Mouse (Mus musculus) MEL (cell line): ENCODE results near the gene Iqcf1.

Experiments used
- BHLHE40 ChIP-seq: IDR thresholded peaks from 2 replicates; pipeline ENCODE4 v1.6.1; 2012; ENCODE audit warnings: low read depth, mild to moderate bottlenecking, inconsistent platforms, low read length, improper control_type of control experiment, borderline replicate concordance
- CHD1 ChIP-seq: IDR thresholded peaks from 2 replicates; pipeline ENCODE4 v1.6.1; 2012; ENCODE audit warnings: low read depth, mild to moderate bottlenecking, inconsistent platforms, low read length, improper control_type of control experiment
- CHD2 ChIP-seq: IDR thresholded peaks from 2 replicates; pipeline ENCODE4 v1.6.1; 2011; ENCODE audit warnings: low read length, improper control_type of control experiment
- CTCF ChIP-seq, 3 experiments: IDR thresholded peaks in 2 of 3; conservative IDR thresholded peaks in 1 of 3; 2 replicates each; pipeline ENCODE4 v1.5.1; 2011 to 2012; ENCODE audit warnings: low read length in 3 of 3, low read depth in 2 of 3, mild to moderate bottlenecking in 2 of 3, improper control_type of control experiment in 1 of 3, inconsistent platforms in 1 of 3, mixed read lengths in 1 of 3, moderate library complexity in 1 of 3; ENCODE audit not compliant: control insufficient read depth in 1 of 3, insufficient read depth in 1 of 3, poor library complexity in 1 of 3, severe bottlenecking in 1 of 3
- GATA1 ChIP-seq: IDR thresholded peaks from 2 replicates; pipeline ENCODE4 v1.6.1; 2011; ENCODE audit warnings: low read depth, low read length, improper control_type of control experiment
- MAFK ChIP-seq: IDR thresholded peaks from 2 replicates; pipeline ENCODE4 v1.6.1; 2011; ENCODE audit warnings: low read depth, mild to moderate bottlenecking, low read length, improper control_type of control experiment, borderline replicate concordance
- MYB ChIP-seq: IDR thresholded peaks from 2 replicates; pipeline ENCODE4 v1.6.1; 2011; ENCODE audit warnings: mild to moderate bottlenecking, low read depth, low read length, improper control_type of control experiment
- NRF1 ChIP-seq: IDR thresholded peaks from 2 replicates; pipeline ENCODE4 v1.6.1; 2014; ENCODE audit warnings: low read depth, mild to moderate bottlenecking, inconsistent platforms, low read length, improper control_type of control experiment, moderate library complexity; ENCODE audit not compliant: poor library complexity, insufficient read depth, severe bottlenecking
- POLR2A ChIP-seq, 2 experiments: IDR thresholded peaks; 2 replicates each; pipeline ENCODE4 v1.6.1; 2011 to 2012; ENCODE audit warnings: low read length in 2 of 2, mild to moderate bottlenecking in 2 of 2, control low read depth in 1 of 2, improper control_type of control experiment in 1 of 2, low read depth in 1 of 2, moderate library complexity in 1 of 2; ENCODE audit not compliant: control insufficient read depth in 1 of 2, insufficient read depth in 1 of 2, poor library complexity in 1 of 2
- POLR2AphosphoS2 ChIP-seq: IDR thresholded peaks from 2 replicates; pipeline ENCODE4 v1.6.1; 2011; ENCODE audit warnings: low read length, improper control_type of control experiment
- POLR2AphosphoS5 ChIP-seq: IDR thresholded peaks from 2 replicates; pipeline ENCODE4 v1.6.1; 2012; ENCODE audit warnings: low read depth, borderline replicate concordance, mild to moderate bottlenecking, inconsistent platforms, low read length, moderate library complexity, mixed read lengths
- RAD21 ChIP-seq: IDR thresholded peaks from 2 replicates; pipeline ENCODE4 v1.6.1; 2011; ENCODE audit warnings: mild to moderate bottlenecking, low read depth, low read length, improper control_type of control experiment
- ZKSCAN1 ChIP-seq: IDR thresholded peaks from 2 replicates; pipeline ENCODE4 v1.6.1; 2012; ENCODE audit warnings: low read depth, mild to moderate bottlenecking, inconsistent platforms, low read length, improper control_type of control experiment, moderate library complexity

DNA sequence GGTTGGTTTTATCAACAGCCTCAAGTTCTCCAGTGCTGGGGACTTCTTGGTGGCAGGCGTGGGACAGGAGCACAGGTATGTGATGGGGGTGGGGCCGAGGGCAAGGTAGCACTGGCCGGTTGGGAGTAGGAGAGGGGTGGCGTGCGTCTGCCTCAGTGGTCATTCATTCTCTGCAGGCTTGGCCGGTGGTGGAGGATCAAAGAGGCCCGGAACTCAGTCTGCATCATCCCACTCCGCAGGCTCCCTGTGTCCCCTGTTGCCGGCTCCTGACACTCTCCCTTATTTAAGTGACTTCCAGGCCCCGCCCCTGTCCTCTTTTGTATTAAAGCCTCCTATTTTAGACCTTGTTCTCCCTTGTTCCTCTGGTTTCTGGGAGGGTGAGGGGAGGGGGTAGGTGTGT lies 14.7 kb upstream of the Iqcf1 start:
- no peak for TF ChIP-seq NRF1
- no peak for TF ChIP-seq MAFK
- no peak for TF ChIP-seq CTCF (IDR thresholded peaks at IDR 0.05 in 2 of 3, conservative IDR thresholded peaks at IDR 0.05 in 1 of 3; ENCODE audit: control insufficient read depth in 1 of 3, insufficient read depth in 1 of 3, low read depth in 2 of 3, low read length in 3 of 3, poor library complexity in 1 of 3, severe bottlenecking in 1 of 3)
- no peak for TF ChIP-seq POLR2A (IDR thresholded peaks at IDR 0.05; ENCODE audit: control insufficient read depth in 1 of 2, insufficient read depth in 1 of 2, low read depth in 1 of 2, low read length in 2 of 2, poor library complexity in 1 of 2)
- TF ChIP-seq BHLHE40, result no peak
- no peak for TF ChIP-seq MYB
- TF ChIP-seq POLR2AphosphoS5, result no peak
- no peak for TF ChIP-seq CHD1
- no peak for TF ChIP-seq GATA1
- no peak for TF ChIP-seq ZKSCAN1
- TF ChIP-seq POLR2AphosphoS2, result no peak
- TF ChIP-seq RAD21, result no peak
- no peak for TF ChIP-seq CHD2
